In genomic region chr19:3356516-3356915, GRCm38 (mm10) we compare ENCODE assay signal across 21 mouse cellular contexts. TPM values are rescaled to one million over a fixed set of nuclear protein-coding genes. Genes with fewer than 3 reads are reported as not detected.
"Had no signal": no experiment of that assay in that cellular context is flagged by ENCODE, and none has a peak within 500 bp of the region (broad histone marks: within the 10 kb centered on the region; RNA-seq: fewer than 3 reads in every experiment).

No protein-coding gene starts in this region.

- DNase-seq: liver; lung, adult 18-20 months; lung, postnatal 10 days; lung, postnatal 36 days; retina, postnatal 1 day; right cerebral cortex, postnatal 25 days; spleen, adult 18-20 months; thymus, postnatal 25 days had no signal

- H3K4me1 ChIP-seq: limb, embryonic 10.5 days; lung, embryonic 15.5 days; midbrain, embryonic 10.5 days; midbrain, embryonic 13.5 days had no signal

- H3K9me3 ChIP-seq: limb, embryonic 10.5 days; liver, embryonic 12.5 days; lung, embryonic 15.5 days; megakaryocyte, embryonic 14.5 days; midbrain, embryonic 13.5 days; neural tube, embryonic 13.5 days; stomach, embryonic 15.5 days had no signal

- H3K27me3 ChIP-seq: limb, embryonic 13.5 days; liver, embryonic 12.5 days; liver, embryonic 15.5 days; lung, embryonic 15.5 days; megakaryocyte, embryonic 14.5 days; midbrain, embryonic 13.5 days; neural tube, embryonic 13.5 days; stomach, embryonic 15.5 days had no signal

- H3K4me3 ChIP-seq: limb, embryonic 10.5 days; limb, embryonic 13.5 days; liver, embryonic 12.5 days; liver, embryonic 15.5 days; lung, embryonic 15.5 days; megakaryocyte, embryonic 14.5 days; midbrain, embryonic 10.5 days; midbrain, embryonic 13.5 days; myocyte; neural tube, embryonic 13.5 days; stomach, embryonic 15.5 days had no signal

- H3K36me3 ChIP-seq: limb, embryonic 10.5 days; midbrain, embryonic 10.5 days; midbrain, embryonic 13.5 days; neural tube, embryonic 13.5 days had no signal

- ATAC-seq: intestine, postnatal 0 days; liver, embryonic 12.5 days; midbrain, embryonic 13.5 days; midbrain, embryonic 16.5 days had no signal

RNA-seq across cellular contexts. Expression of gene Tesmin, which starts 32.1 kb away (rescaled TPM):
- polyA plus RNA-seq: neural tube, embryonic 13.5 days had no signal

RNA-seq across cellular contexts. Expression of gene Gal, which starts 57.8 kb away (rescaled TPM):
- polyA plus RNA-seq: myocyte had no signal
